Mouse (Mus musculus): Measurements from ENCODE around the gene Hilpda. TPM values are rescaled to one million over a fixed set of nuclear protein-coding genes. Genes with fewer than 3 reads are reported as not detected.

The Hilpda gene
- polyA plus RNA-seq, 1 experiment: 18.4 TPM

DNA sequence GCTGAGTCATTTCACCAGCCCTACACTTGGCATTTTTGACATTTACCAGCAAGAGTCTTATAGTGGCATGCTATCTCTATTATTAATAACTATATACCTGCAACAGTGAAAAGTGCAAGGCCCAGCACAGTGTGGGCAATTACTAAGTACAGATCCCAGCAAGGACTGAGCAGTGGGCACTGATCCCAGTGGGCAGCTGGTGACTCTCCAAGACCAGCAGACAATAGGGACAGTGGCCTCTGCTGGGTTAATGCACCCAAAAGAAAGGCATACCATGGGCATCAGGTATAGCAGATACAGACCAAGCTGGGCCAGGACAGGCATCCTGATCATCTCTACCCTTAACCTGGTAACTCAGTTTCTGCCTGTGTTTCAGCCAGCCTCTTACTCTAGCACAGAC lies 31.0 kb downstream of the Hilpda start:
- H3K27ac ChIP-seq (ENCODE audit: insufficient read depth, low read length): no peak overlapping the region
- no peaks in the 10 kb centered on the region for H3K36me3 ChIP-seq (ENCODE audit: control insufficient read depth, insufficient read depth, low read length, poor library complexity, severe bottlenecking)
- no peaks in the 10 kb centered on the region; the same call in 1 of the 2 replicates for H3K9me3 ChIP-seq (replicated peaks; ENCODE audit: control insufficient read depth, insufficient read depth, low read length, poor library complexity, severe bottlenecking)
- no peaks in the 10 kb centered on the region for H3K27me3 ChIP-seq (ENCODE audit: control insufficient read depth, insufficient read depth, low read length, poor library complexity, severe bottlenecking)
- TF ChIP-seq CTCF (IDR thresholded peaks at IDR 0.05; ENCODE audit: low read depth, low read length) (no peak), EP300 (IDR thresholded peaks at IDR 0.05; ENCODE audit: insufficient read depth, low read depth, low read length) (no peak), POLR2A (IDR thresholded peaks at IDR 0.05; ENCODE audit: insufficient read depth, low read length) (no peak)
- no peak overlapping the region for H3K9ac ChIP-seq (ENCODE audit: low read depth, poor library complexity, severe bottlenecking)
- H3K4me1 ChIP-seq (ENCODE audit: control insufficient read depth, insufficient read depth, low read length): no peaks in the 10 kb centered on the region
- no peak overlapping the region for H3K4me3 ChIP-seq (ENCODE audit: low read depth, low read length)

DNA sequence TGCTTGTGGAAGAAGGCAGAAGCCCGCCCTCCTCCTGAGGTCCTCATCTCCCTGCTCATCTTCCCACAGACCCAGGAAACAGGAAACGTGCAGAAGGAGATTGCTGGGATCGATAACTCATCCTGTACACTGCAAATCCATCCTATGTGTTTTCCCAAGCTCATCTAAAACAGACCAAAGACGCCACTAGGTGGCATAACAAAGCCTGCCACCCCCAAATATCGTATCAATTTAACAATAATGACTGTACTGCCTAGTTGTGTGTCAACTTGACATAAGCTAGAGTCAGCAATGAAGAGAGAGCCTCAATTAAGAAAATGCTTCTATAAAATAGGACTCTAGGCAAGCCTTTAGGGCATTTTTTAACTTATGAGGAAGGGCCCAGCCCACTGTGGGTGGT lies 31.4 kb downstream of the Hilpda start:
- H3K36me3 ChIP-seq (ENCODE audit: control insufficient read depth, insufficient read depth, low read length, poor library complexity, severe bottlenecking): no peaks in the 10 kb centered on the region
- no peaks in the 10 kb centered on the region for H3K27me3 ChIP-seq (ENCODE audit: control insufficient read depth, insufficient read depth, low read length, poor library complexity, severe bottlenecking)
- H3K27ac ChIP-seq (ENCODE audit: insufficient read depth, low read length): no peak overlapping the region
- TF ChIP-seq EP300 (IDR thresholded peaks at IDR 0.05; ENCODE audit: insufficient read depth, low read depth, low read length) (no peak), POLR2A (IDR thresholded peaks at IDR 0.05; ENCODE audit: insufficient read depth, low read length) (no peak), CTCF (IDR thresholded peaks at IDR 0.05; ENCODE audit: low read depth, low read length) (no peak)
- H3K9ac ChIP-seq (ENCODE audit: low read depth, poor library complexity, severe bottlenecking): no peak overlapping the region
- H3K4me3 ChIP-seq (ENCODE audit: low read depth, low read length): no peak overlapping the region
- H3K4me1 ChIP-seq (ENCODE audit: control insufficient read depth, insufficient read depth, low read length): no peaks in the 10 kb centered on the region
- no peaks in the 10 kb centered on the region; the same call in 1 of the 2 replicates for H3K9me3 ChIP-seq (replicated peaks; ENCODE audit: control insufficient read depth, insufficient read depth, low read length, poor library complexity, severe bottlenecking)

DNA sequence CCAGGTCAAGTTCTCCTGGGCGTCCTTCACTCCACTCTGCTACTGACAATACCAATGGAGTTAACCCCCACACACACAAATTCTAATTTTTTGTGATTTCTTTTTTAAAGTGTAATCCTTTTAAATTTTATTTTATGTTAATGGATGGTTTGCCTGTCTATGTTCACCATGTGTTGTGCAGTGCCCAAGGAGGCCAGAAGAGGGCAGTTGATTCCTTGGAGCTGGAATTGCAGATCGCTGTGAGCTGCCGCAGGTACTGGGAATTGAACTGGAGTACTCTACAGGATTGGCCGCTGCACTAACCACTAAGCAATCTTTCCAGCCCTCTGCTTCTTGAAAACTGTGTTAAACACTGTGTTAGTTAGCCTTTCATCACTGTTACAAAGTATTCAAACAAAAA lies 33.2 kb downstream of the Hilpda start:
- TF ChIP-seq CTCF (IDR thresholded peaks at IDR 0.05; ENCODE audit: low read depth, low read length) (peak; percentile 53), POLR2A (IDR thresholded peaks at IDR 0.05; ENCODE audit: insufficient read depth, low read length) (no peak)

DNA sequence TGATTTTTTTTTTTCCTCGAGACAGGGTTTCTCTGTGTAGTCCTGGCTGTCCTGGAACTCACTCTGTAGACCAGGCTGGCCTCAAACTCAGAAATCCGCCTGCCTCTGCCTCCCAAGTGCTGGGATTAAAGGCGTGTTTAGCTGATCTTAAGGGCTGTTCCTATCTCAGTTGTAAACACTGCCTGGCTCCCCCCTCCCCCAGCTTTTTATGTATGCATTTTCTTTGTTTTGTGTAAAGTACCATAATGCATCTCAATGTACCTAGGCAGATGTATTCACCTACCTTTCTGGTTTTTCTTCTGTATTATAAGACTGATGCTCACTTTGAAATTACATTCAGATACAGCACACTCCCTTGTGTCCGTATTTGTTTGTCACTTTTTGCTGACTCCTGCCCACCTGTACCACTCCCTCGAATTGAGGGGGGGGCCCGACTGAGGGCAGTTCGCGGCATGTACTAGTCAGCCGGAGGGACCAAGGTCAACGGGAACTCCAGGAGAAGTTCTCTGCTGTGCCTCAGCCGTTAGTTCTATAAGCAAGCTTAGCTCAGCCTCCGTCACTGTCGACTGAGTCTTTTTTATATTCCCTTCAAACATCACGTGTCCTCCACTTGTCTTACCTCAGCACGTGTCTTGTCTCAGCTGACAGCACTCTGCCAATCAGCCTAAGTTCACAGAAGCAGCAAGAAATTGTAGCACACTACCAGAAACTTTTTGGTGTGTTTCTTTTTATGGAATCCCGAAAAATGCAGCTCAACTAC lies 36.7 kb downstream of the Hilpda start:
- Histone ChIP-seq H3K4me1 (ENCODE audit: control insufficient read depth, insufficient read depth, low read length) (no peaks in the 10 kb centered on the region), H3K36me3 (ENCODE audit: control insufficient read depth, insufficient read depth, low read length, poor library complexity, severe bottlenecking) (no peaks in the 10 kb centered on the region), H3K4me3 (ENCODE audit: low read depth, low read length) (no peak overlapping the region), H3K9ac (ENCODE audit: low read depth, poor library complexity, severe bottlenecking) (no peak overlapping the region), H3K27me3 (ENCODE audit: control insufficient read depth, insufficient read depth, low read length, poor library complexity, severe bottlenecking) (no peaks in the 10 kb centered on the region), H3K9me3 (replicated peaks; ENCODE audit: control insufficient read depth, insufficient read depth, low read length, poor library complexity, severe bottlenecking) (peaks cover 6% of the 10 kb centered on the region; the same call in 1 of the 2 replicates), H3K27ac (ENCODE audit: insufficient read depth, low read length) (no peak overlapping the region)
- no peak for TF ChIP-seq EP300 (IDR thresholded peaks at IDR 0.05; ENCODE audit: insufficient read depth, low read depth, low read length)

More for the DNA sequence above, 33.2 kb downstream of the Hilpda start:
- Histone ChIP-seq H3K27ac (ENCODE audit: insufficient read depth, low read length) (no peak overlapping the region), H3K27me3 (ENCODE audit: control insufficient read depth, insufficient read depth, low read length, poor library complexity, severe bottlenecking) (no peaks in the 10 kb centered on the region), H3K9me3 (replicated peaks; ENCODE audit: control insufficient read depth, insufficient read depth, low read length, poor library complexity, severe bottlenecking) (peaks cover 6% of the 10 kb centered on the region; the same call in 1 of the 2 replicates), H3K4me1 (ENCODE audit: control insufficient read depth, insufficient read depth, low read length) (no peaks in the 10 kb centered on the region), H3K9ac (ENCODE audit: low read depth, poor library complexity, severe bottlenecking) (no peak overlapping the region), H3K36me3 (ENCODE audit: control insufficient read depth, insufficient read depth, low read length, poor library complexity, severe bottlenecking) (no peaks in the 10 kb centered on the region), H3K4me3 (ENCODE audit: low read depth, low read length) (no peak overlapping the region)

DNA sequence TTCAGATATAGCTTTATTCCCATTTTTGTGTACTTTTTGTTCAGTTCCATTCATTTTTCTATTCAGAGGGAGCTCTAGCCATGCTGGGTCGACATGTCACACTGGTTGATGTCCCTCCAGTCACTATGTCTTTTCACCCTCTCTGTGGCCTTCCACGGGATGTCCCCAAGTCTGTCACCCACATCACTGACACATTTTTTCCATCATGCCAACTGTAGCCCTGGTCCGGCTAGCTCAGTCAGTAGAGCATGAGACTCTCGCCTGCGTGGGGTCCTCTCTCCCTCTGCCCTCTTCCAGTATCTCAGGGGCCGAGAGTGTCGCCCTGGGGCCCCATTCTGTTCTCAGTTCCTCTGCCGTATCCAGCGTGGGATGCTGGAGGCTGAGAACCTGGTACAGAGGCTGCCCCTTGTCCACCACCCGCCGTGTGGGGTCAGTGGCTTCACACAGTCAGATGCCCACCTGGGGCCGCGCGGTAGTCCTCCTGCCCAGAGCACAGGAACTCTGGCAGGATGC lies 41.5 kb downstream of the Hilpda start:
- TF ChIP-seq EP300 (IDR thresholded peaks at IDR 0.05; ENCODE audit: insufficient read depth, low read depth, low read length): no peak
- no peak for TF ChIP-seq POLR2A (IDR thresholded peaks at IDR 0.05; ENCODE audit: insufficient read depth, low read length)
- TF ChIP-seq CTCF (IDR thresholded peaks at IDR 0.05; ENCODE audit: low read depth, low read length): no peak
- H3K9ac ChIP-seq (ENCODE audit: low read depth, poor library complexity, severe bottlenecking): no peak overlapping the region
- H3K27me3 ChIP-seq (ENCODE audit: control insufficient read depth, insufficient read depth, low read length, poor library complexity, severe bottlenecking): no peaks in the 10 kb centered on the region
- H3K4me1 ChIP-seq (ENCODE audit: control insufficient read depth, insufficient read depth, low read length): no peaks in the 10 kb centered on the region
- no peaks in the 10 kb centered on the region for H3K36me3 ChIP-seq (ENCODE audit: control insufficient read depth, insufficient read depth, low read length, poor library complexity, severe bottlenecking)
- H3K9me3 ChIP-seq (replicated peaks; ENCODE audit: control insufficient read depth, insufficient read depth, low read length, poor library complexity, severe bottlenecking): peaks cover 6% of the 10 kb centered on the region; the same call in 1 of the 2 replicates
- H3K4me3 ChIP-seq (ENCODE audit: low read depth, low read length): no peak overlapping the region
- H3K27ac ChIP-seq (ENCODE audit: insufficient read depth, low read length): no peak overlapping the region

DNA sequence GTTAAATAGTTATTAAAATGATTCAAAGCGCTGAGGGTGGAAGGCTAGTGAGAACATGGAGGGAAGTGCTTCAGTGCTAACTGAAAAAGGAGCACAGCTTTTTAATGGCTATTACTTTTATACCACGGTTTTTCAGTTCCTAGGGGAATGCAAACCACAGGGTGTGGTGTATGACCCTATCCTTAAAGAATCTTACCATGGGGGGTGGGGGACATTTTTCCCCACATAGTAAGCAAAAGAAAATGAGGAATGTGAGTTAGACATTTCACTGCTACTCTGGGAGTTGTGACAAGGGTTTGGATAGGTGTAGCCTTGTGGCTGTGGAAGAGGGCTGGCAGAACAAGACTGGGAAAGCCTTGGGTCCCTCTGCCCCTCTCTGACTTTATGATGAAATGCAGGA lies 45.0 kb downstream of the Hilpda start:
- no peak overlapping the region for H3K4me3 ChIP-seq (ENCODE audit: low read depth, low read length)
- no peaks in the 10 kb centered on the region for H3K27me3 ChIP-seq (ENCODE audit: control insufficient read depth, insufficient read depth, low read length, poor library complexity, severe bottlenecking)
- no peaks in the 10 kb centered on the region for H3K9me3 ChIP-seq (replicated peaks; ENCODE audit: control insufficient read depth, insufficient read depth, low read length, poor library complexity, severe bottlenecking)
- TF ChIP-seq EP300 (IDR thresholded peaks at IDR 0.05; ENCODE audit: insufficient read depth, low read depth, low read length): no peak
- no peak for TF ChIP-seq CTCF (IDR thresholded peaks at IDR 0.05; ENCODE audit: low read depth, low read length)
- TF ChIP-seq POLR2A (IDR thresholded peaks at IDR 0.05; ENCODE audit: insufficient read depth, low read length): no peak
- no peak overlapping the region for H3K9ac ChIP-seq (ENCODE audit: low read depth, poor library complexity, severe bottlenecking)
- no peaks in the 10 kb centered on the region for H3K36me3 ChIP-seq (ENCODE audit: control insufficient read depth, insufficient read depth, low read length, poor library complexity, severe bottlenecking)
- no peak overlapping the region for H3K27ac ChIP-seq (ENCODE audit: insufficient read depth, low read length)
- H3K4me1 ChIP-seq (ENCODE audit: control insufficient read depth, insufficient read depth, low read length): no peaks in the 10 kb centered on the region
